22 mouse cellular contexts compared by ENCODE assay signal in genomic region chr16:13460777-13461408, GRCm38 (mm10).
DNase-seq lines count a peak whose midpoint lies in the region; ATAC-seq and TF ChIP-seq lines count a peak whose summit lies in the region.
"Had no signal": no experiment of that assay in that cellular context is flagged by ENCODE, and none has a peak within 500 bp of the region (broad histone marks: within the 10 kb centered on the region; RNA-seq: fewer than 3 reads in every experiment).

No protein-coding gene starts in this region.

- H3K27me3 ChIP-seq in forebrain, embryonic 13.5 days = peaks cover 31% of the 10 kb centered on the region
- peaks cover 28% of the 10 kb centered on the region for H3K27me3 ChIP-seq in forebrain, embryonic 10.5 days (ENCODE audit: poor library complexity, severe bottlenecking)
- H3K27me3 ChIP-seq in lung, embryonic 14.5 days (ENCODE audit: insufficient read depth, low read length) = no peaks in the 10 kb centered on the region
- H3K27me3 ChIP-seq in forebrain, embryonic 16.5 days (replicated peaks; ENCODE audit: control insufficient read depth, insufficient read depth, low read length) = peaks cover 39% of the 10 kb centered on the region

- 53% methylated on average over 3 of the region's 3 CpGs for whole genome bisulfite sequencing in forebrain, embryonic 13.5 days
- whole genome bisulfite sequencing in forebrain, embryonic 10.5 days = 93% methylated on average over 3 of the region's 3 CpGs
- WGBS in lung, embryonic 14.5 days = 31% methylated on average over 3 of the region's 3 CpGs
- 46% methylated on average over 3 of the region's 3 CpGs for WGBS in forebrain, embryonic 16.5 days

- TF ChIP-seq CTCF in lung, embryonic 14.5 days (IDR thresholded peaks at IDR 0.05; ENCODE audit: low read depth) = no peak

- peak; percentile 63; the same call in 1 of the 2 replicates for ATAC-seq in forebrain, embryonic 13.5 days
- peak; percentile 77 for ATAC-seq in lung, embryonic 14.5 days (ENCODE audit: insufficient read depth)
- ATAC-seq in forebrain, embryonic 16.5 days = peak; percentile 75
- ATAC-seq: activated CD4-positive, CD25-positive, alpha-beta regulatory T cell, adult 4 months; CD4-positive, CD25-positive, alpha-beta regulatory T cell, adult 4 months had no signal

- H3K4me2 ChIP-seq in forebrain, embryonic 13.5 days = no peak overlapping the region
- no peak overlapping the region for H3K4me2 ChIP-seq in lung, embryonic 14.5 days
- no peak overlapping the region for H3K4me2 ChIP-seq in forebrain, embryonic 16.5 days (ENCODE audit: low read length)

- H3K4me3 ChIP-seq in forebrain, embryonic 13.5 days = no peak overlapping the region
- no peak overlapping the region for H3K4me3 ChIP-seq in forebrain, embryonic 10.5 days
- H3K4me3 ChIP-seq in lung, embryonic 14.5 days (ENCODE audit: low read depth, low read length) = no peak overlapping the region
- no peak overlapping the region for H3K4me3 ChIP-seq in forebrain, embryonic 16.5 days (replicated peaks; ENCODE audit: low read length)
- H3K4me3 ChIP-seq: hindbrain, embryonic 10.5 days; layer of hippocampus, adult 2 months; midbrain, embryonic 10.5 days; myocyte had no signal

- H3K27ac ChIP-seq in forebrain, embryonic 13.5 days = no peak overlapping the region
- H3K27ac ChIP-seq in forebrain, embryonic 10.5 days = no peak overlapping the region
- H3K27ac ChIP-seq in lung, embryonic 14.5 days (ENCODE audit: low read depth) = no peak overlapping the region
- no peak overlapping the region for H3K27ac ChIP-seq in forebrain, embryonic 16.5 days (ENCODE audit: low read length)
- H3K27ac ChIP-seq: hindbrain, embryonic 10.5 days; layer of hippocampus, adult 2 months; macrophage; midbrain, embryonic 10.5 days had no signal

- no peak for DNase-seq in forebrain, embryonic 10.5 days (ENCODE audit: extremely low spot score, low spot score)
- DNase-seq in lung, embryonic 14.5 days = peak; percentile 88
- DNase-seq in lung, adult 18-20 months = no peak
- peak; percentile 41 for DNase-seq in NIH3T3 (ENCODE audit: low read depth)
- DNase-seq in cerebellum, adult 11-12 months = no peak
- no peak for DNase-seq in embryo, embryonic 10 days (ENCODE audit: low spot score)
- DNase-seq: adrenal gland, postnatal 10 days; cerebellum, adult 11 months; cerebellum, postnatal 14 days; kidney, adult 2 months; kidney, postnatal 10 days; layer of hippocampus, postnatal 36 days; thymus, postnatal 36 days had no signal

- H3K9ac ChIP-seq in forebrain, embryonic 13.5 days = no peak overlapping the region
- H3K9ac ChIP-seq in lung, embryonic 14.5 days = no peak overlapping the region
- H3K9ac ChIP-seq in forebrain, embryonic 16.5 days (replicated peaks; ENCODE audit: low read depth, low read length) = no peak overlapping the region

- H3K4me1 ChIP-seq in forebrain, embryonic 13.5 days = no peaks in the 10 kb centered on the region
- no peaks in the 10 kb centered on the region for H3K4me1 ChIP-seq in forebrain, embryonic 10.5 days
- peaks cover 7% of the 10 kb centered on the region; the same call in 1 of the 2 replicates for H3K4me1 ChIP-seq in lung, embryonic 14.5 days (ENCODE audit: insufficient read depth)
- H3K4me1 ChIP-seq in forebrain, embryonic 16.5 days (replicated peaks; ENCODE audit: control insufficient read depth, insufficient read depth, low read length) = no peaks in the 10 kb centered on the region

- no peaks in the 10 kb centered on the region for H3K9me3 ChIP-seq in forebrain, embryonic 13.5 days (replicated peaks)
- H3K9me3 ChIP-seq in forebrain, embryonic 10.5 days = no peaks in the 10 kb centered on the region
- H3K9me3 ChIP-seq in lung, embryonic 14.5 days (ENCODE audit: low read depth, low read length) = no peaks in the 10 kb centered on the region
- no peaks in the 10 kb centered on the region for H3K9me3 ChIP-seq in forebrain, embryonic 16.5 days (ENCODE audit: control insufficient read depth, low read length)
- H3K9me3 ChIP-seq: hindbrain, embryonic 10.5 days; midbrain, embryonic 10.5 days had no signal

- H3K36me3 ChIP-seq in forebrain, embryonic 13.5 days (ENCODE audit: poor library complexity, severe bottlenecking) = no peaks in the 10 kb centered on the region
- no peaks in the 10 kb centered on the region for H3K36me3 ChIP-seq in forebrain, embryonic 10.5 days (replicated peaks)
- no peaks in the 10 kb centered on the region for H3K36me3 ChIP-seq in lung, embryonic 14.5 days (ENCODE audit: insufficient read depth)
- no peaks in the 10 kb centered on the region for H3K36me3 ChIP-seq in forebrain, embryonic 16.5 days (ENCODE audit: control insufficient read depth, insufficient read depth)
- H3K36me3 ChIP-seq: hindbrain, embryonic 10.5 days; midbrain, embryonic 10.5 days had no signal

Comparison
In these comparisons a context has a peak if more than half of its experiments do, and no peak if none do; other contexts are left out.
1. DNase-seq: peak in lung, embryonic 14.5 days (single experiment) and NIH3T3 (single experiment); none in forebrain, embryonic 10.5 days (single experiment), lung, adult 18-20 months (0 of 2), cerebellum, adult 11-12 months (single experiment) and embryo, embryonic 10 days (single experiment).
2. Peak in every context shown above with its lines, with median percentiles within 50 percentile points of each other: ATAC-seq.